Comparison of ENCODE assay signal across 9 mouse cellular contexts in the genomic region with DNA sequence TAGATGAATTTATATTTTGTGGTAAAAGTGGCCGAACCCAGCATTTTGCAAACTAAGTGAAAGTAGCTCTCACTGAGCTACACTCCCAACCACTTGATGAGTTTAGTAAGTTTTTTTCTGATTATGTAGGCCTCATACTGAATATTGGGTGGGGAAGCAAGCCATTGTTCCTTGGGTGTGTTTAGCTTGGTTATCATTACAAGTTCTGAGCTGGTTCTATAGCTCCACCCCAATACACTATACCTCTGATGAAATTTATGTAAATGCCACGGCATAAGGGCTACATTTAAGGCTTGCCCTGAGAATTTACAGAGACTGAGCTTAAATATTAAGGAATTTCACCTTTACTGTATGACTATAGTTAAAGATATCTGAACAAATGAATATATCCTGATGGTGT. TPM values are rescaled to one million over a fixed set of nuclear protein-coding genes. Genes with fewer than 3 reads are reported as not detected.
DNase-seq lines count a peak whose midpoint lies in the region; ATAC-seq and TF ChIP-seq lines count a peak whose summit lies in the region.
"Had no signal": no experiment of that assay in that cellular context is flagged by ENCODE, and none has a peak within 500 bp of the region (broad histone marks: within the 10 kb centered on the region; RNA-seq: fewer than 3 reads in every experiment).

No protein-coding gene starts in this region.

- H3K27me3 ChIP-seq in embryonic facial prominence, embryonic 15.5 days, result no peaks in the 10 kb centered on the region
- H3K27me3 ChIP-seq in limb, embryonic 11.5 days (ENCODE audit: control insufficient read depth, insufficient read depth, low read length), result no peaks in the 10 kb centered on the region
- no peaks in the 10 kb centered on the region for H3K27me3 ChIP-seq in neural tube, embryonic 13.5 days

- H3K9ac ChIP-seq in embryonic facial prominence, embryonic 15.5 days, result no peak overlapping the region
- no peak overlapping the region for H3K9ac ChIP-seq in limb, embryonic 11.5 days (ENCODE audit: low read length)
- H3K9ac ChIP-seq in neural tube, embryonic 13.5 days, result no peak overlapping the region

- no peaks in the 10 kb centered on the region for H3K9me3 ChIP-seq in embryonic facial prominence, embryonic 15.5 days (replicated peaks)
- H3K9me3 ChIP-seq in limb, embryonic 11.5 days (ENCODE audit: control insufficient read depth, low read length), result no peaks in the 10 kb centered on the region
- H3K9me3 ChIP-seq in neural tube, embryonic 13.5 days, result no peaks in the 10 kb centered on the region

- 16% methylated on average over 2 of the region's 2 CpGs for WGBS in lung, adult 2 months
- WGBS in embryonic facial prominence, embryonic 15.5 days, result 21% methylated on average over 2 of the region's 2 CpGs
- WGBS in limb, embryonic 11.5 days, result 59% methylated on average over 2 of the region's 2 CpGs
- 57% methylated on average over 2 of the region's 2 CpGs for WGBS in neural tube, embryonic 13.5 days

- TF ChIP-seq CTCF in lung, adult 2 months (IDR thresholded peaks at IDR 0.05; ENCODE audit: insufficient read depth, low read length), result no peak

- no peak for DNase-seq in lung, adult 2 months
- DNase-seq in lung, adult 18-20 months, result no peak
- DNase-seq in limb, embryonic 11.5 days (ENCODE audit: low spot score), result no peak
- DNase-seq in ovary, postnatal 36 days (ENCODE audit: low spot score), result no peak
- DNase-seq in spleen, adult 18-20 months, result no peak
- no peak for DNase-seq in right cerebral cortex, adult 18-20 months
- DNase-seq: retina, postnatal 1 day had no signal

- peak overlapping the region; percentile 49 for H3K4me2 ChIP-seq in embryonic facial prominence, embryonic 15.5 days (replicated peaks)
- H3K4me2 ChIP-seq in limb, embryonic 11.5 days (ENCODE audit: low read depth, severe bottlenecking), result peak overlapping the region; percentile 72
- peak overlapping the region; percentile 87 for H3K4me2 ChIP-seq in neural tube, embryonic 13.5 days

- no peak overlapping the region for H3K27ac ChIP-seq in embryonic facial prominence, embryonic 15.5 days (replicated peaks)
- H3K27ac ChIP-seq in limb, embryonic 11.5 days (replicated peaks; ENCODE audit: low read depth, low read length), result no peak overlapping the region
- H3K27ac ChIP-seq in neural tube, embryonic 13.5 days (replicated peaks), result no peak overlapping the region

- H3K4me1 ChIP-seq in lung, adult 2 months (ENCODE audit: control insufficient read depth, insufficient read depth, low read length), result peaks cover 2% of the 10 kb centered on the region
- H3K4me1 ChIP-seq in embryonic facial prominence, embryonic 15.5 days, result no peaks in the 10 kb centered on the region
- H3K4me1 ChIP-seq in limb, embryonic 11.5 days (ENCODE audit: control insufficient read depth, insufficient read depth, low read length), result no peaks in the 10 kb centered on the region
- H3K4me1 ChIP-seq in neural tube, embryonic 13.5 days (replicated peaks), result peaks cover 31% of the 10 kb centered on the region

- ATAC-seq in embryonic facial prominence, embryonic 15.5 days (ENCODE audit: insufficient number of reproducible peaks, low FRiP score, low TSS enrichment, low read depth), result no peak
- no peak for ATAC-seq in limb, embryonic 11.5 days (ENCODE audit: insufficient number of reproducible peaks, low FRiP score, low TSS enrichment, low read depth)
- no peak for ATAC-seq in neural tube, embryonic 13.5 days (ENCODE audit: low read depth)

- H3K36me3 ChIP-seq in embryonic facial prominence, embryonic 15.5 days, result peaks cover 16% of the 10 kb centered on the region
- peaks cover 3% of the 10 kb centered on the region; the same call in 1 of the 2 replicates for H3K36me3 ChIP-seq in limb, embryonic 11.5 days (ENCODE audit: control insufficient read depth, insufficient read depth, low read length)
- H3K36me3 ChIP-seq in neural tube, embryonic 13.5 days, result peaks cover 21% of the 10 kb centered on the region

- TF ChIP-seq POLR2A in lung, adult 2 months (IDR thresholded peaks at IDR 0.05; ENCODE audit: borderline replicate concordance, extremely low read depth, low read depth, low read length), result no peak

- peak overlapping the region; percentile 16 for H3K4me3 ChIP-seq in lung, adult 2 months (replicated peaks; ENCODE audit: extremely low read depth, low read depth, low read length)
- H3K4me3 ChIP-seq in embryonic facial prominence, embryonic 15.5 days (replicated peaks), result peak overlapping the region; percentile 34
- H3K4me3 ChIP-seq in limb, embryonic 11.5 days (ENCODE audit: low read depth, low read length), result peak overlapping the region; percentile 24
- H3K4me3 ChIP-seq in neural tube, embryonic 13.5 days, result peak overlapping the region; percentile 99

RNA-seq across cellular contexts. Expression of a gene that starts 31.5 kb away (rescaled TPM):
- 53.4 TPM in 2 replicates for polyA plus RNA-seq in lung, adult 2 months (2012; rRNA removed)
- 399 and 435 TPM in 2 replicates for polyA plus RNA-seq in embryonic facial prominence, embryonic 15.5 days (2015; fragmentation: Nextera tagmentation; extraction: Ambion mirVana)
- 639 and 654 TPM in 2 replicates for polyA plus RNA-seq in limb, embryonic 11.5 days (2014; fragmentation: Nextera tagmentation; extraction: Ambion mirVana)
- polyA plus RNA-seq in neural tube, embryonic 13.5 days (2015; fragmentation: Nextera tagmentation; extraction: Ambion mirVana), result 324 and 340 TPM in 2 replicates

Comparison
In these comparisons a context has a peak if more than half of its experiments do, and no peak if none do; other contexts are left out.
1. H3K4me3 ChIP-seq: peak in every context shown above with its lines; median percentile 99 in neural tube, embryonic 13.5 days; 34 in embryonic facial prominence, embryonic 15.5 days; 24 in limb, embryonic 11.5 days; 16 in lung, adult 2 months.